Mouse (Mus musculus): Measurements from ENCODE around the gene Atxn1. TPM values are rescaled to one million over a fixed set of nuclear protein-coding genes. Genes with fewer than 3 reads are reported as not detected.

The Atxn1 gene
- polyA plus RNA-seq, 1 experiment from 2014 or later, result 7.4 TPM

- 72% methylated on average over 18 of the region's 18 CpGs for WGBS
- Histone ChIP-seq H3K4me1 (ENCODE audit: control insufficient read depth in 2 of 2, insufficient read depth in 2 of 2, low read length in 2 of 2) (peaks cover 19 to 21% of the 10 kb centered on the region in 2 experiments), H3K4me2 (ENCODE audit: low read length) (no peak overlapping the region), H3K27ac (replicated peaks in 1 of 2; ENCODE audit: control insufficient read depth in 1 of 2, insufficient read depth in 1 of 2, low read depth in 2 of 2, low read length in 2 of 2) (no peak overlapping the region), H3K9ac (ENCODE audit: low read length) (no peak overlapping the region), H3K27me3 (ENCODE audit: control insufficient read depth, insufficient read depth, low read length) (no peaks in the 10 kb centered on the region), H3K4me3 (ENCODE audit: control insufficient read depth in 1 of 2, insufficient read depth in 1 of 2, low read depth in 1 of 2, low read length in 2 of 2) (no peak overlapping the region), H3K36me3 (ENCODE audit: control insufficient read depth, insufficient read depth, low read length) (0 out of 2 replicates have a peak, but pooled peaks cover 4% of the 10 kb centered on the region), H3K9me3 (ENCODE audit: control insufficient read depth, low read length) (no peaks in the 10 kb centered on the region)
- ATAC-seq (ENCODE audit: insufficient number of reproducible peaks, insufficient read depth, low FRiP score, low read depth), result no peak
Measured at GRCm38 (mm10) chr13:45806600-45807525, 157.9 kb downstream of the Atxn1 start.

DNA sequence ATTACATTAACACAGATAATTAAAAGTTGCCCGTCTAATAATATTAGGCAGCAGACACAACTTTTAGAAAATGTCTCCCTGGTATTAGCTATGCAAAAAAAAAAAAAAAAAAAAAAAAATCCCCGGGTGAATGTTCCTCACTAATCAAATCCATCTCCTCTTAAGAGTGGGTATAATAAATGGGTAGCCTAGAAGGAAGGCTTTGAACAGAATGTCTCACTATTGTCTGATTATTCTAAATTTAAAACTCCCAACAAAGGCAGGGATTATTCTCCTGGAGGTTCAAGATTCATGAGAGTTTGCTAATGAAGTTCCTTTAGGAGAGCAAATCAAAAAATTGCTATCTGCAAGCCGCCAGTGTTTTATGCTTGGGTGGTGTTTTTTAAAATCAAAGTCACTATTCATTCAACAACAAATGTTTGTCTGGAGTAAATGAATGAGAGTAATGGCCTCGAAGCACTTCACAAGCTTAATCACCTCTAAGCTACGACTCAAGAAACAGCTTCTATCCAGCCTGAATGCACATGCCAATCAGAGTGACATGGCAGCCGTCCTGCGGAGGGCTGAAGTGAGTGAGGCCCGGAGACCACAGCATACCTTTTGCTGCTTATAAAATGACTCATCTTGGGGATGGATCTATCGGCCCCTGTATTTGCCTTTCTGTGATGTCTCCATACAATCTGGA is 158.8 kb downstream of the Atxn1 start:
- Histone ChIP-seq H3K4me2 (ENCODE audit: low read length) (no peak overlapping the region), H3K9ac (ENCODE audit: low read length) (no peak overlapping the region), H3K4me3 (ENCODE audit: control insufficient read depth in 1 of 2, insufficient read depth in 1 of 2, low read depth in 1 of 2, low read length in 2 of 2) (no peak overlapping the region), H3K27me3 (ENCODE audit: control insufficient read depth, insufficient read depth, low read length) (no peaks in the 10 kb centered on the region), H3K27ac (replicated peaks in 1 of 2; ENCODE audit: control insufficient read depth in 1 of 2, insufficient read depth in 1 of 2, low read depth in 2 of 2, low read length in 2 of 2) (no peak overlapping the region), H3K36me3 (ENCODE audit: control insufficient read depth, insufficient read depth, low read length) (0 out of 2 replicates have a peak, but pooled peaks cover 2% of the 10 kb centered on the region), H3K9me3 (ENCODE audit: control insufficient read depth, low read length) (no peaks in the 10 kb centered on the region), H3K4me1 (ENCODE audit: control insufficient read depth in 2 of 2, insufficient read depth in 2 of 2, low read length in 2 of 2) (peaks cover 19 to 21% of the 10 kb centered on the region in 2 experiments)
- ATAC-seq (ENCODE audit: insufficient number of reproducible peaks, insufficient read depth, low FRiP score, low read depth), result no peak
- WGBS, result 52% methylated on average over 9 of the region's 9 CpGs

- Histone ChIP-seq H3K36me3 (ENCODE audit: control insufficient read depth, insufficient read depth, low read length) (no peaks in the 10 kb centered on the region), H3K27ac (replicated peaks in 1 of 2; ENCODE audit: control insufficient read depth in 1 of 2, insufficient read depth in 1 of 2, low read depth in 2 of 2, low read length in 2 of 2) (no peak overlapping the region), H3K4me1 (ENCODE audit: control insufficient read depth in 2 of 2, insufficient read depth in 2 of 2, low read length in 2 of 2) (peaks cover 5 to 6% of the 10 kb centered on the region in 2 experiments), H3K4me2 (ENCODE audit: low read length) (no peak overlapping the region), H3K4me3 (ENCODE audit: control insufficient read depth in 1 of 2, insufficient read depth in 1 of 2, low read depth in 1 of 2, low read length in 2 of 2) (no peak overlapping the region), H3K27me3 (ENCODE audit: control insufficient read depth, insufficient read depth, low read length) (no peaks in the 10 kb centered on the region), H3K9me3 (ENCODE audit: control insufficient read depth, low read length) (no peaks in the 10 kb centered on the region), H3K9ac (ENCODE audit: low read length) (no peak overlapping the region)
- no peak for ATAC-seq (ENCODE audit: insufficient number of reproducible peaks, insufficient read depth, low FRiP score, low read depth)
- 93% methylated on average over 15 of the region's 15 CpGs for WGBS
Measured at GRCm38 (mm10) chr13:45802620-45803410, 162.0 kb downstream of the Atxn1 start.

DNA sequence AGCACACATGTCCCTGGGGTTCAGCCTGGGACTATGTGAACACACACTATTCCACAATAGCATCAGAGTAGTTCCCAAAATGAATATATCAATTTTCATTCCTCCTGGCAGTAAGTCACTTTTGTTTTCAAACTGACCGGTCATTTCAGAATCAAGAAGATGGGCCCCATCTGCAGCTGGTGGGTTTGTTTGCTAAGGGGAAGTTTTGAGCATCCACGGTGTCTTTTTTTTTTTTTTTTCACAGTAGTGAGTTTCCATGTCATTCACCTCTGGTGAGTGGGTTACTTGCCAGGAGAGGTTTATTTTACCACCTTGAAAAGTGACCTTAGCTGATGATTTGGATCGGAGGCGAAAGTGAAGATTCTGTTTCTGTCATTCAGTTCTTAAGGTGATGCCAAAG is 166.6 kb downstream of the Atxn1 start:
- no peaks in the 10 kb centered on the region for H3K9me3 ChIP-seq (ENCODE audit: control insufficient read depth, low read length)
- H3K27ac ChIP-seq (replicated peaks in 1 of 2; ENCODE audit: control insufficient read depth in 1 of 2, insufficient read depth in 1 of 2, low read depth in 2 of 2, low read length in 2 of 2), result no peak overlapping the region
- no peak for ATAC-seq (ENCODE audit: insufficient number of reproducible peaks, insufficient read depth, low FRiP score, low read depth)
- no peak overlapping the region for H3K4me2 ChIP-seq (ENCODE audit: low read length)
- 88% methylated on average over 4 of the region's 4 CpGs for WGBS
- no peaks in the 10 kb centered on the region; a peak in 1 of 4 replicates for H3K4me1 ChIP-seq (ENCODE audit: control insufficient read depth in 2 of 2, insufficient read depth in 2 of 2, low read length in 2 of 2)
- H3K4me3 ChIP-seq (ENCODE audit: control insufficient read depth in 1 of 2, insufficient read depth in 1 of 2, low read depth in 1 of 2, low read length in 2 of 2), result no peak overlapping the region
- peaks cover 13% of the 10 kb centered on the region for H3K36me3 ChIP-seq (ENCODE audit: control insufficient read depth, insufficient read depth, low read length)
- H3K9ac ChIP-seq (ENCODE audit: low read length), result no peak overlapping the region
- no peaks in the 10 kb centered on the region for H3K27me3 ChIP-seq (ENCODE audit: control insufficient read depth, insufficient read depth, low read length)

- Histone ChIP-seq H3K36me3 (ENCODE audit: control insufficient read depth, insufficient read depth, low read length) (peaks cover 13% of the 10 kb centered on the region), H3K9me3 (ENCODE audit: control insufficient read depth, low read length) (no peaks in the 10 kb centered on the region), H3K4me2 (ENCODE audit: low read length) (no peak overlapping the region), H3K4me1 (ENCODE audit: control insufficient read depth in 2 of 2, insufficient read depth in 2 of 2, low read length in 2 of 2) (no peaks in the 10 kb centered on the region; a peak in 1 of 4 replicates), H3K27ac (replicated peaks in 1 of 2; ENCODE audit: control insufficient read depth in 1 of 2, insufficient read depth in 1 of 2, low read depth in 2 of 2, low read length in 2 of 2) (no peak overlapping the region), H3K9ac (ENCODE audit: low read length) (no peak overlapping the region), H3K4me3 (ENCODE audit: control insufficient read depth in 1 of 2, insufficient read depth in 1 of 2, low read depth in 1 of 2, low read length in 2 of 2) (no peak overlapping the region), H3K27me3 (ENCODE audit: control insufficient read depth, insufficient read depth, low read length) (no peaks in the 10 kb centered on the region)
- ATAC-seq (ENCODE audit: insufficient number of reproducible peaks, insufficient read depth, low FRiP score, low read depth), result no peak
- WGBS, result 63% methylated on average over 6 of the region's 6 CpGs
Measured at GRCm38 (mm10) chr13:45797696-45798095, 167.1 kb downstream of the Atxn1 start.

DNA sequence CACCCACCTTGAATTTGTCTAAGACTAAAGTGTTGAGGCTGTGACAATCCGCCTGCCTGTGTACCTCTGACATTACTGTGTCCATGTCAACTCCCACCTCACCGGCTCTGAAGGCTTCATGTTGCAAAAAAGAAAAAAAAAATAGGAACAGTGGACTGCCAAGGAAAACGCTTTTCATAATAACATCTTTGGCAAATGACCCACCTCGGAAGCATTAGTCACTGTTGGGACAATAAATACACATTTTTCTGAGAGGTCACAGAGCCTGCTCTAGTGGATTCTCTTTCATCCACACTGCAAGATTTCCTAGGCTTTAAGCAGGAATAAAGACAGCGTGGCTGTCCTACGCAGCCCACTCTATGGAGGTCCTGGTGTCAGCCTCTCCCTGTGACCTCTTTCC is 168.5 kb downstream of the Atxn1 start:
- H3K9me3 ChIP-seq (ENCODE audit: control insufficient read depth, low read length), result no peaks in the 10 kb centered on the region
- H3K9ac ChIP-seq (ENCODE audit: low read length), result no peak overlapping the region
- H3K4me2 ChIP-seq (ENCODE audit: low read length), result no peak overlapping the region
- H3K27ac ChIP-seq (replicated peaks in 1 of 2; ENCODE audit: control insufficient read depth in 1 of 2, insufficient read depth in 1 of 2, low read depth in 2 of 2, low read length in 2 of 2), result no peak overlapping the region
- H3K27me3 ChIP-seq (ENCODE audit: control insufficient read depth, insufficient read depth, low read length), result no peaks in the 10 kb centered on the region
- H3K4me3 ChIP-seq (ENCODE audit: control insufficient read depth in 1 of 2, insufficient read depth in 1 of 2, low read depth in 1 of 2, low read length in 2 of 2), result no peak overlapping the region
- no peak for ATAC-seq (ENCODE audit: insufficient number of reproducible peaks, insufficient read depth, low FRiP score, low read depth)
- WGBS, result 86% methylated on average over 6 of the region's 6 CpGs
- no peaks in the 10 kb centered on the region; a peak in 1 of 4 replicates for H3K4me1 ChIP-seq (ENCODE audit: control insufficient read depth in 2 of 2, insufficient read depth in 2 of 2, low read length in 2 of 2)
- H3K36me3 ChIP-seq (ENCODE audit: control insufficient read depth, insufficient read depth, low read length), result peaks cover 13% of the 10 kb centered on the region

- H3K4me1 ChIP-seq (ENCODE audit: control insufficient read depth in 2 of 2, insufficient read depth in 2 of 2, low read length in 2 of 2), result no peaks in the 10 kb centered on the region; a peak in 1 of 4 replicates
- no peak overlapping the region for H3K27ac ChIP-seq (replicated peaks in 1 of 2; ENCODE audit: control insufficient read depth in 1 of 2, insufficient read depth in 1 of 2, low read depth in 2 of 2, low read length in 2 of 2)
- H3K27me3 ChIP-seq (ENCODE audit: control insufficient read depth, insufficient read depth, low read length), result no peaks in the 10 kb centered on the region
- H3K4me3 ChIP-seq (ENCODE audit: control insufficient read depth in 1 of 2, insufficient read depth in 1 of 2, low read depth in 1 of 2, low read length in 2 of 2), result no peak overlapping the region
- no peak overlapping the region for H3K9ac ChIP-seq (ENCODE audit: low read length)
- peaks cover 13% of the 10 kb centered on the region for H3K36me3 ChIP-seq (ENCODE audit: control insufficient read depth, insufficient read depth, low read length)
- no peaks in the 10 kb centered on the region for H3K9me3 ChIP-seq (ENCODE audit: control insufficient read depth, low read length)
- WGBS, result 78% methylated on average over 3 of the region's 3 CpGs
- ATAC-seq (ENCODE audit: insufficient number of reproducible peaks, insufficient read depth, low FRiP score, low read depth), result no peak
- no peak overlapping the region for H3K4me2 ChIP-seq (ENCODE audit: low read length)
Measured at GRCm38 (mm10) chr13:45793796-45794195, 171.0 kb downstream of the Atxn1 start.
